In genomic region chr16:4632050-4632449, GRCm38 (mm10) we compare ENCODE assay signal across 8 mouse cellular contexts. TPM values are rescaled to one million over a fixed set of nuclear protein-coding genes. Genes with fewer than 3 reads are reported as not detected.
DNase-seq lines count a peak whose midpoint lies in the region; ATAC-seq and TF ChIP-seq lines count a peak whose summit lies in the region.

No protein-coding gene starts in this region.

- no peak overlapping the region for H3K27ac ChIP-seq in hindbrain, postnatal 0 days
- no peak overlapping the region for H3K27ac ChIP-seq in hindbrain, embryonic 14.5 days
- H3K27ac ChIP-seq in intestine, embryonic 14.5 days (ENCODE audit: low read depth) = no peak overlapping the region
- H3K27ac ChIP-seq in lung, embryonic 14.5 days (ENCODE audit: low read depth) = no peak overlapping the region

- no peaks in the 10 kb centered on the region for H3K9me3 ChIP-seq in hindbrain, postnatal 0 days (ENCODE audit: low read length)
- H3K9me3 ChIP-seq in hindbrain, embryonic 14.5 days (ENCODE audit: control insufficient read depth, low read length) = no peaks in the 10 kb centered on the region
- no peaks in the 10 kb centered on the region for H3K9me3 ChIP-seq in intestine, embryonic 14.5 days (ENCODE audit: control insufficient read depth, low read length)
- no peaks in the 10 kb centered on the region for H3K9me3 ChIP-seq in lung, embryonic 14.5 days (ENCODE audit: low read depth, low read length)

- H3K4me1 ChIP-seq in hindbrain, postnatal 0 days (ENCODE audit: insufficient read depth, low read length) = no peaks in the 10 kb centered on the region
- no peaks in the 10 kb centered on the region for H3K4me1 ChIP-seq in hindbrain, embryonic 14.5 days (replicated peaks; ENCODE audit: control insufficient read depth, insufficient read depth, low read length)
- H3K4me1 ChIP-seq in intestine, embryonic 14.5 days (replicated peaks; ENCODE audit: control insufficient read depth, insufficient read depth, low read length) = no peaks in the 10 kb centered on the region
- 0 out of 2 replicates have a peak, but pooled peaks cover 5% of the 10 kb centered on the region for H3K4me1 ChIP-seq in lung, embryonic 14.5 days (ENCODE audit: insufficient read depth)

- peaks cover 22% of the 10 kb centered on the region for H3K36me3 ChIP-seq in hindbrain, postnatal 0 days (ENCODE audit: insufficient read depth, low read length)
- H3K36me3 ChIP-seq in hindbrain, embryonic 14.5 days (replicated peaks; ENCODE audit: control insufficient read depth, insufficient read depth) = peaks cover 43% of the 10 kb centered on the region
- peaks cover 22% of the 10 kb centered on the region for H3K36me3 ChIP-seq in intestine, embryonic 14.5 days (ENCODE audit: control insufficient read depth, insufficient read depth, low read length)
- H3K36me3 ChIP-seq in lung, embryonic 14.5 days (ENCODE audit: insufficient read depth) = 0 out of 2 replicates have a peak, but pooled peaks cover 6% of the 10 kb centered on the region

- ATAC-seq in hindbrain, postnatal 0 days = 0 out of 2 replicates have a peak, but pooled peaks have one; percentile 5
- ATAC-seq in hindbrain, embryonic 14.5 days (ENCODE audit: low FRiP score) = no peak
- ATAC-seq in intestine, embryonic 14.5 days (replicated peaks; ENCODE audit: low FRiP score, low TSS enrichment, low read depth) = peak; percentile 37; the same call in 1 of the 2 replicates
- peak; percentile 19; the same call in 1 of the 2 replicates for ATAC-seq in lung, embryonic 14.5 days (ENCODE audit: insufficient read depth)

- H3K27me3 ChIP-seq in hindbrain, postnatal 0 days (ENCODE audit: insufficient read depth, low read length) = no peaks in the 10 kb centered on the region
- no peaks in the 10 kb centered on the region for H3K27me3 ChIP-seq in hindbrain, embryonic 14.5 days (ENCODE audit: control insufficient read depth, insufficient read depth, low read length)
- H3K27me3 ChIP-seq in intestine, embryonic 14.5 days (replicated peaks; ENCODE audit: control insufficient read depth, insufficient read depth, low read length) = no peaks in the 10 kb centered on the region
- H3K27me3 ChIP-seq in lung, embryonic 14.5 days (ENCODE audit: insufficient read depth, low read length) = no peaks in the 10 kb centered on the region

- DNase-seq in hindbrain, postnatal 0 days (ENCODE audit: low spot score) = peak; percentile 54
- no peak for DNase-seq in hindbrain, embryonic 14.5 days (ENCODE audit: low spot score)
- peak; percentile 73 for DNase-seq in R1 (ENCODE audit: low read depth, low spot score)
- DNase-seq in intestine, embryonic 14.5 days (ENCODE audit: low spot score) = peak; percentile 75
- DNase-seq in lung, embryonic 14.5 days = peak; percentile 69
- DNase-seq in MN1 (ENCODE audit: low spot score) = no peak
- DNase-seq in gastrocnemius, postnatal 25 days = no peak
- no peak for DNase-seq in frontal cortex, postnatal 10 days (ENCODE audit: low spot score in 2 of 2)

- peak; percentile 58 for TF ChIP-seq CTCF in hindbrain, postnatal 0 days (IDR thresholded peaks at IDR 0.05; ENCODE audit: low read depth)
- TF ChIP-seq CTCF in lung, embryonic 14.5 days (IDR thresholded peaks at IDR 0.05; ENCODE audit: low read depth) = peak; percentile 74

- H3K4me3 ChIP-seq in hindbrain, postnatal 0 days (ENCODE audit: low read length) = no peak overlapping the region
- no peak overlapping the region for H3K4me3 ChIP-seq in hindbrain, embryonic 14.5 days (replicated peaks; ENCODE audit: low read length)
- H3K4me3 ChIP-seq in intestine, embryonic 14.5 days (ENCODE audit: low read depth, low read length) = no peak overlapping the region
- H3K4me3 ChIP-seq in lung, embryonic 14.5 days (ENCODE audit: low read depth, low read length) = no peak overlapping the region

- H3K4me2 ChIP-seq in hindbrain, postnatal 0 days (ENCODE audit: low read depth, low read length) = no peak overlapping the region
- H3K4me2 ChIP-seq in hindbrain, embryonic 14.5 days (replicated peaks) = no peak overlapping the region
- H3K4me2 ChIP-seq in intestine, embryonic 14.5 days (ENCODE audit: low read length) = no peak overlapping the region
- no peak overlapping the region for H3K4me2 ChIP-seq in lung, embryonic 14.5 days

- H3K9ac ChIP-seq in hindbrain, postnatal 0 days (replicated peaks; ENCODE audit: low read length) = no peak overlapping the region
- no peak overlapping the region for H3K9ac ChIP-seq in hindbrain, embryonic 14.5 days
- H3K9ac ChIP-seq in intestine, embryonic 14.5 days (ENCODE audit: low read length) = no peak overlapping the region
- no peak overlapping the region for H3K9ac ChIP-seq in lung, embryonic 14.5 days

- 44% methylated on average over 7 of the region's 7 CpGs for WGBS in hindbrain, postnatal 0 days
- WGBS in hindbrain, embryonic 14.5 days = 55% methylated on average over 7 of the region's 7 CpGs
- 44% methylated on average over 7 of the region's 7 CpGs for WGBS in intestine, embryonic 14.5 days
- 36% methylated on average over 7 of the region's 7 CpGs for WGBS in lung, embryonic 14.5 days

RNA-seq across cellular contexts. Expression of gene Pam16, which starts 7.3 kb away (rescaled TPM):
- 25.4 and 88.3 TPM in 2 replicates for total RNA-seq in hindbrain, postnatal 0 days (2014; rRNA removed)
- polyA plus RNA-seq in hindbrain, postnatal 0 days (2015; fragmentation: Nextera tagmentation; extraction: Ambion mirVana) = 135 and 140 TPM in 2 replicates
- 174 and 193 TPM in 2 replicates for polyA plus RNA-seq in hindbrain, embryonic 14.5 days (2014; fragmentation: Nextera tagmentation; extraction: Ambion mirVana)
- polyA plus RNA-seq in intestine, embryonic 14.5 days (2014; fragmentation: Nextera tagmentation; extraction: Ambion mirVana) = 80.5 and 85.9 TPM in 2 replicates
- polyA plus RNA-seq in lung, embryonic 14.5 days (2014; fragmentation: Nextera tagmentation; extraction: Ambion mirVana) = 81.9 and 86.3 TPM in 2 replicates
- 10 to 100 TPM; 87.2 to 90.6 TPM for total RNA-seq in gastrocnemius, postnatal 25 days (2021)

RNA-seq across cellular contexts. Expression of gene Vasn, which starts 7.7 kb away (rescaled TPM):
- 18.4 and 18.8 TPM in 2 replicates for total RNA-seq in hindbrain, postnatal 0 days (2014; rRNA removed)
- polyA plus RNA-seq in hindbrain, postnatal 0 days (2015; fragmentation: Nextera tagmentation; extraction: Ambion mirVana) = 6.1 and 7.3 TPM in 2 replicates
- 6.4 and 6.6 TPM in 2 replicates for polyA plus RNA-seq in hindbrain, embryonic 14.5 days (2014; fragmentation: Nextera tagmentation; extraction: Ambion mirVana)
- polyA plus RNA-seq in intestine, embryonic 14.5 days (2014; fragmentation: Nextera tagmentation; extraction: Ambion mirVana) = 15.9 and 17.1 TPM in 2 replicates
- 23.1 and 23.5 TPM in 2 replicates for polyA plus RNA-seq in lung, embryonic 14.5 days (2014; fragmentation: Nextera tagmentation; extraction: Ambion mirVana)
- total RNA-seq in gastrocnemius, postnatal 25 days (2021) = 1 to 10 TPM; 4.6 to 4.8 TPM

RNA-seq across cellular contexts. Expression of gene Dnaja3, which starts 7.7 kb away (rescaled TPM):
- total RNA-seq in hindbrain, postnatal 0 days (2014; rRNA removed) = 49.6 and 50.6 TPM in 2 replicates
- polyA plus RNA-seq in hindbrain, postnatal 0 days (2015; fragmentation: Nextera tagmentation; extraction: Ambion mirVana) = 52.9 and 54.3 TPM in 2 replicates
- polyA plus RNA-seq in hindbrain, embryonic 14.5 days (2014; fragmentation: Nextera tagmentation; extraction: Ambion mirVana) = 54.6 and 64.8 TPM in 2 replicates
- polyA plus RNA-seq in intestine, embryonic 14.5 days (2014; fragmentation: Nextera tagmentation; extraction: Ambion mirVana) = 71.6 and 75.3 TPM in 2 replicates
- polyA plus RNA-seq in lung, embryonic 14.5 days (2014; fragmentation: Nextera tagmentation; extraction: Ambion mirVana) = 58.7 and 59.3 TPM in 2 replicates
- total RNA-seq in gastrocnemius, postnatal 25 days (2021) = 10 to 100 TPM; 91.1 to 93.8 TPM

RNA-seq across cellular contexts. Expression of gene Glis2, which starts 37.5 kb away (rescaled TPM):
- 25.8 and 28.2 TPM in 2 replicates for total RNA-seq in hindbrain, postnatal 0 days (2014; rRNA removed)
- 12.0 and 12.5 TPM in 2 replicates for polyA plus RNA-seq in hindbrain, postnatal 0 days (2015; fragmentation: Nextera tagmentation; extraction: Ambion mirVana)
- polyA plus RNA-seq in hindbrain, embryonic 14.5 days (2014; fragmentation: Nextera tagmentation; extraction: Ambion mirVana) = 18.1 and 19.0 TPM in 2 replicates
- polyA plus RNA-seq in intestine, embryonic 14.5 days (2014; fragmentation: Nextera tagmentation; extraction: Ambion mirVana) = 29.0 and 31.0 TPM in 2 replicates
- polyA plus RNA-seq in lung, embryonic 14.5 days (2014; fragmentation: Nextera tagmentation; extraction: Ambion mirVana) = 24.4 and 29.2 TPM in 2 replicates
- 1 to 10 TPM; 7.0 to 7.1 TPM for total RNA-seq in gastrocnemius, postnatal 25 days (2021)

RNA-seq across cellular contexts. Expression of gene Coro7, which starts 47.5 kb away (rescaled TPM):
- total RNA-seq in hindbrain, postnatal 0 days (2014; rRNA removed) = 41.4 and 43.3 TPM in 2 replicates
- 29.1 and 30.2 TPM in 2 replicates for polyA plus RNA-seq in hindbrain, postnatal 0 days (2015; fragmentation: Nextera tagmentation; extraction: Ambion mirVana)
- polyA plus RNA-seq in hindbrain, embryonic 14.5 days (2014; fragmentation: Nextera tagmentation; extraction: Ambion mirVana) = 24.1 and 27.2 TPM in 2 replicates
- 17.8 and 19.3 TPM in 2 replicates for polyA plus RNA-seq in intestine, embryonic 14.5 days (2014; fragmentation: Nextera tagmentation; extraction: Ambion mirVana)
- polyA plus RNA-seq in lung, embryonic 14.5 days (2014; fragmentation: Nextera tagmentation; extraction: Ambion mirVana) = 13.1 and 15.1 TPM in 2 replicates
- total RNA-seq in gastrocnemius, postnatal 25 days (2021) = 10 to 100 TPM; 12.9 to 19.0 TPM

Comparison
In these comparisons a context has a peak if more than half of its experiments do, and no peak if none do; other contexts are left out.
1. DNase-seq: peak in hindbrain, postnatal 0 days (single experiment), R1 (single experiment), intestine, embryonic 14.5 days (single experiment) and lung, embryonic 14.5 days (single experiment); none in hindbrain, embryonic 14.5 days (single experiment), MN1 (single experiment), gastrocnemius, postnatal 25 days (single experiment) and frontal cortex, postnatal 10 days (0 of 2).